In the genomic region with DNA sequence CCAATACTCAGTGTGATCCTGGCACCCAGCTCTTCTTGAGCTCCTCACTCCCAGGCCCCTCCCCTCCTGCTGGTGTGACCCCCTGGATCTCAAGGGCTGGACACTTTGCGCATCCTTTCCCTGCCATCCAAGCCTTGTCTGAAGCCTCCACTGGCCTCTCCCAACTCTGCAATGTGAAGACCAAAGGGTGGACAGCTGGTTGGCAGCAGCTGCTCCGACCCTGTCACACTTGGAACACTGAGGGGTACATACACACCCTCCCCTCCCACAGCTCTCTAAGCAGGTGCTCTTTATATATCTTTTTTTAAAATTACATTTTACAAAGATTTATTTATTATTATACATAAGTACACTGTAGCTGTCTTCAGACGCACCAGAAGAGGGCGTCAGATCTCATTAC, we compare ENCODE assay signal across 16 mouse cellular contexts.
"Had no signal": no experiment of that assay in that cellular context is flagged by ENCODE, and none has a peak within 500 bp of the region (broad histone marks: within the 10 kb centered on the region; RNA-seq: fewer than 3 reads in every experiment).

No protein-coding gene starts in this region.

- DNase-seq: retina, postnatal 1 day; right cerebral cortex, adult 18-20 months; right cerebral cortex, postnatal 14 days; right cerebral cortex, postnatal 25 days; right cerebral cortex, postnatal 4 days; spleen, adult 18-20 months; thymus, adult 18-20 months; thymus, adult 2 months; thymus, postnatal 14 days; thymus, postnatal 25 days; thymus, postnatal 36 days; thymus, postnatal 4 days had no signal

- H3K4me3 ChIP-seq: neural tube, embryonic 13.5 days; neural tube, embryonic 15.5 days; stomach, embryonic 15.5 days had no signal

- H3K4me2 ChIP-seq: neural tube, embryonic 13.5 days; neural tube, embryonic 15.5 days; stomach, embryonic 15.5 days had no signal

- H3K27ac ChIP-seq: neural tube, embryonic 13.5 days; neural tube, embryonic 15.5 days; stomach, embryonic 15.5 days; stomach, postnatal 0 days had no signal

- H3K27me3 ChIP-seq: neural tube, embryonic 13.5 days; neural tube, embryonic 15.5 days; stomach, embryonic 15.5 days had no signal

- H3K36me3 ChIP-seq: neural tube, embryonic 13.5 days; neural tube, embryonic 15.5 days; stomach, embryonic 15.5 days had no signal

- H3K9me3 ChIP-seq: neural tube, embryonic 13.5 days; neural tube, embryonic 15.5 days; stomach, embryonic 15.5 days had no signal

- H3K9ac ChIP-seq: neural tube, embryonic 13.5 days; neural tube, embryonic 15.5 days; stomach, embryonic 15.5 days had no signal
